Mouse (Mus musculus) spleen, adult 2 months (tissue): ENCODE results near the gene Hs3st5.

Source experiments
- CTCF ChIP-seq: fragments of 200-500 bp; IDR thresholded peaks from 2 replicates; pipeline ENCODE4 v1.5.1; 2011; ENCODE audit warnings: mild to moderate bottlenecking, inconsistent platforms; ENCODE audit not compliant: insufficient read depth, insufficient read length, insufficient replicate concordance; ENCODE audit errors: extremely low read depth
- POLR2A ChIP-seq: fragments of 200-500 bp; IDR thresholded peaks from 2 replicates; pipeline ENCODE4 v1.6.1; 2011; ENCODE audit warnings: low read depth, low read length, inconsistent platforms

- no peak for TF ChIP-seq POLR2A
- no peak for TF ChIP-seq CTCF
Observed at GRCm38 (mm10) chr10:36623037-36623436, 116.4 kb downstream of the Hs3st5 start.
